Mouse (Mus musculus) liver, postnatal 0 days (tissue): ENCODE data around the gene Tnni3k.

ENCODE experiments used
- CTCF ChIP-seq: sonication (generic); IDR thresholded peaks from 2 replicates; pipeline ENCODE4 v1.5.1; 2016; ENCODE audit warnings: antibody characterized with exemption, low read depth
- EP300 ChIP-seq: IDR thresholded peaks from 2 replicates; pipeline ENCODE4 v1.6.1; 2016; ENCODE audit warnings: antibody characterized with exemption, low read depth, mild to moderate bottlenecking

- TF ChIP-seq EP300 (no peak), CTCF (no peak)
Measured at GRCm38 (mm10) chr3:154927757-154928156, 127.5 kb downstream of the Tnni3k start.
